Mouse (Mus musculus): ENCODE results near the gene Bcas3. TPM values are rescaled to one million over a fixed set of nuclear protein-coding genes. Genes with fewer than 3 reads are reported as not detected.

Bcas3 gene
- total and polyA plus RNA-seq, 3 experiments: 45.8 to 63.8 (median 47.6) TPM

DNA sequence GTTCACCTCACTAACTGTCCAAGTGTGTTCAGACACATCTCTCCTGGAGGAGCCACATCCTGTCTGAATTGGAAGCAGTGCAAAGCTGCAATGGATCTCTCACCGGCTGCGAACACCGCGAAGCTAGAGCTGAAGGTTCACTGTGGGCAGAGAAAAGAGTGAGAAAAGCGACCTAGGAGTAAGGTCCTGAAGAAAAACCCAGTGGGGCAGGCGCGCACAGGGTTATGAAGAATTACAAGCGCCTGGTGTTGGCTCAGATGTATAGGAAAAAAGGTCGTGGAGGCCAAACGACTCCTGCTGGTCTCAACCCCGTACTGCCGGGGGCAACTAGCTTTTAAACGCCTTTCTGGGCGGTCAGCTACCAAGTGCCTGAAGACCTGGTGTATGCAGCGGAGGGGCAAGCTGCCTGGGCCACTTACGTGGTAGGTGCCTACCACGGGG, 478.0 kb downstream of the Bcas3 start:
- DNase-seq: peak; percentile 41

- peak; percentile 52 for DNase-seq
Observed at GRCm38 (mm10) chr11:85831656-85832230, 478.8 kb downstream of the Bcas3 start.

DNA sequence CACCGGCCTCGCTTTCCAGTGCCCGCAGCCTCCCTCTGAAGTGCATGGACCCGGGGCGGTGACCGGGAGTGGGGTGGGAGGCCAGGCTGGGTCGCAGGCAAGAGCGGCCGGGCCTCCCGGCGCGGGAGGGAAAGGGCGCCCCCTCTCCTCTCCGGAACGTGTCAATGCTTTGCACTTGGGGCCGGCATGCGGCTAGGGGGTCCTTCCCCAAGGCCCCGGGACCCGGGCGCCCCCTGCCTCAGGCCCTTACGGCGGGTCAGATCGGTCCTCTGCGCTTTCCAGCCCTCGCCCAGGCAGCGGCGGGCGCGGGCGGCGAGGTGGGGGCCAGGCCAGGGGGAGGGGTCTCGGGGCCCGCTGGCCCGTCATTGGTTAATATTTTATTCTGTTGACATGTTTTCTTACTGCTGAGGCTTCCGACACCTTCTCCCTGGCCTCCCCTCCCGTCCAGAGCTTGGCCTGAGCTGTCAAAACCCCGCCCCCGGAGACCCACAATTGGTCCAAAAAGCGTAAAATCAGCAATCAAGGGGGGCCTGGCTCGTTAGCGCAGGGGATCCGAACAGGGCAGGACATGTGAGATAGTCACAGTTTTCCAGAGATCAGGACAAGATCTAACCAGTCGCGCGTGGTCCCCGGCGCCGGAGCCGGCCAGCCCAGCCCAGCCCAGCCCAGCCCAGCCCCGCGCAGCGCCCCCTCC, 479.4 kb downstream of the Bcas3 start, which contains the start of gene Tbx2:
Gene Tbx2 (plus strand): TSS at position 321 of the 694 bp plus-strand sequence.
- peak; percentile 90 for DNase-seq

DNA sequence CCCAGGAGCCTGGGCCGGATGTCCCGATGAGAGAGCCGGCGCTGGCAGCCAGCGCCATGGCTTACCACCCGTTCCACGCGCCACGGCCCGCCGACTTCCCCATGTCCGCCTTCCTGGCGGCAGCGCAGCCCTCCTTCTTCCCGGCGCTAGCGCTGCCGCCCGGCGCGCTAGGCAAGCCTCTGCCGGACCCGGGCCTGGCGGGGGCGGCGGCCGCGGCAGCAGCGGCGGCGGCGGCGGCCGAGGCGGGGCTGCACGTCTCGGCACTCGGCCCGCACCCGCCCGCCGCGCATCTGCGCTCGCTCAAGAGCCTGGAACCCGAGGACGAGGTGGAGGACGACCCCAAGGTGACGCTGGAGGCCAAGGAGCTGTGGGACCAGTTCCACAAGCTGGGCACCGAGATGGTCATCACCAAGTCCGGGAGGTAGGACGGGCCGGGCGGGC, 480.1 kb downstream of the Bcas3 start:
- peak; percentile 66 for DNase-seq

- peak; percentile 66 for DNase-seq
Observed at GRCm38 (mm10) chr11:85833761-85834385, 480.9 kb downstream of the Bcas3 start.

DNA sequence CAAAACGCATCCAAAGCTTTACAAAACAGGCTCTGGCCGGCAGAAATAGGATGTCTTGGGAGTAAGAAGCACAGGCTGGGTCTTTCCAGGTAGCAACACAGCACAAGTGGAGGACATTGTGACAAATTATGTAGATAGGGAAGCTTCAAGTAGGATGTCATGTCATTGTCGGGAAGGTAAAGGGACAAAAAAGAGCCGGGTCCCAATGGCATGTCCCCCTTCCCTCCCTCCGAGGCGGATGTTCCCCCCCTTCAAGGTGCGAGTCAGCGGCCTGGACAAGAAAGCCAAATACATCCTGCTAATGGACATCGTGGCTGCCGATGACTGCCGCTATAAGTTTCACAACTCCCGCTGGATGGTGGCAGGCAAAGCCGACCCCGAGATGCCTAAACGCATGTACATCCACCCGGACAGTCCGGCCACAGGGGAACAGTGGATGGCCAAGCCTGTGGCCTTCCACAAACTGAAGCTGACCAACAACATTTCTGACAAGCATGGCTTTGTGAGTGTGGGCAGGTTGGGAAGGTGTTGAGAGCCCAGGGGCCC, 481.5 kb downstream of the Bcas3 start:
- peak; percentile 53 for DNase-seq

DNA sequence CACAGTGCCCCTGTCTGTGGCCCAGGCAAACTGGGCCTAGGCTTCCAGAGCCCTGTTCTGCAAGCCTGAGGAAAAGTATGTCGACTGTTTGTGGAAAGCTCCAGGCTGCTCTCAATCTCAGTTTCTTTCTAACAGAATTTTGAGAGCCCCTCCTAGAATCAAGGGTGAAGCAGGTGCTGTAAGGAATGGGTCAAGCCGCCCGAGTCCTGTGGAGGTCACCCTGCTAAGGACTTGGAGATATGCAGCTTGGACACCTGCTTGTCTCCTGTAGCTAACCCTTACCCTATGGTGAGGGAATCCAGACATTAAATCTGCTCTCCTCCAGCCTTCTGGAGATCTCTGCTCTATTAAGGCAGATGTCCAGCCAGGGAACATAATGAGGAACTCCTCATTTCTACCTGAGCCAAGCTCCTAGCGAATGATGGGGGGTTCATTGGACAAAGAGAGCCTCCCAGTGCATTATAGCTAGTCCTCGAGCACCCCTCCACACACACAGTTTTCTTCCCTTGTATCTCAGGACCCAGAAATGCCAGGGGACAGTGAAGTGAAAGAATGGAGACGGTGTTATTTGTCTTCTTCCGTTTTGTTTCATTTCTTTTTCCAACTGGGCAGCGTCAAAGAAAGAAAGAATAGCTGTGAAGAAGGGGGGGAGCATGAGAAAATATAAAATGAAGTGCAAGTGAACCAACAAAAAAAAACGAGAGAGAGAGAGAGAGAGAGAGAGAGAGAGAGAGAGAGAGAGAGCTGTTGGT, 482.2 kb downstream of the Bcas3 start:
- peak; percentile 41 for DNase-seq

DNA sequence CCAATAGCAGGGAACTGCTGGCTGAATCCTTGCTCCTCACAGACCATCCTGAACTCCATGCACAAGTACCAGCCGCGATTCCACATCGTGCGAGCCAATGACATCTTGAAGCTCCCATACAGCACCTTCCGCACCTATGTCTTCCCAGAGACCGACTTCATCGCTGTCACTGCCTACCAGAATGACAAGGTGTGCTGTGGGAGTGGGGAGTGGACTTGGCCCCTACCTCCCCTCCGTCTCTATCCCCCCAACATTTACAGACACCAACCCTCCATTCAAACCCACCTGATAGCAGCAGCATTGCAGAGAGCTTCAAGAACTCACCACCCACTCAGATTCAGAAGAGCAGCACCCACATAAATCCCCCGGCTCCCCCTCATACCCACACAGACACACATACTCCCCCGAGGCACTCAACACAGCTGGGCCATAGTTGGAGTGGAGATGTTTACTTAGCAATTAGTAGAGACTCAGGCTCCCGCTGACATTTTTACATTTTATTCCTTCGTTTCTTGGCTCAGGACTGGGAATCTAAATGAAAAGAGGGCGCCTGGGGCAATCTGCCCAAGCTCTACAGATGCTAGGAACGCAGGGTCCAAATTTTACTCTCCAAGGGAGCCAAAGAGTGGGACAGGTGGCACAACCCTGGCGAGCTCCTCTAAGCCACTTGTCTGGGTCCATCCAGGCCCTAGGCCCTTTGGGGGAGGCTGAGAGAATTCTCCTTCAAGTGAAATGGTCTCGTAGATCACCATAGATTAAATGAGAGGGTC, 483.0 kb downstream of the Bcas3 start:
- peak; percentile 41 for DNase-seq

DNA sequence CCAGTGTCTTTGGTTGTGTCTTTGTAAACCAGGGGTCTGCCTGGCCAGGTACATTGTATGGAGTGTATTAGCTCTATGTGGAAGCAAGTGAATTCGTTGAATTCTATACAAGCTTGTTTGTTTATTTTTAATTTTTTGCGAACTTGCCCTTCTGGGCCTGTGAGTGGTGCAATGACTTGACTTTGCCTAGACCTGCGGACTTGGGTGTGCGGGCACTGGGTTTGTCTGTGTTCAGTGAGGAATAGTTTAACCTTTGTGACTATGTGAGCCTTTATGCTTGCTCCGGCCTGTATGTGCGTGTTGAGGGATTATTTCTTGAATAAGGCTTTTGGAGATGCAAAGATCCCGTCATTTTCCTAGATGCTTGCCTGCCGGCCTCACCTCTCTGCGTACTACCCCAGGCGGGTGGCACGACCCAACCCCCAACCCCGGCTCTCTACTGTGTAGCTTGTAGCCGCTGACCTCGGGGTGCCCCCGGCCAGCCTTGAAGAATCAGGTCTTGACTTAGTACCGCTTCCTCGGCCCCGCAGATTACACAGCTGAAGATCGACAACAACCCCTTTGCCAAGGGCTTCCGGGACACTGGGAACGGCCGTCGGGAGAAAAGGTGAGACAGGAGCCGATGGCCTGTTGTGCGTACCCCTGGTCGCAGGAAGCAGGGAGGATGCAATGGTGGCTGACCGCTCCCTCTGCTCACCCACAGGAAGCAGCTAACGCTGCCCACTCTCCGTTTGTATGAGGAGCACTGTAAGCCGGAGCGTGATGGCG, 483.7 kb downstream of the Bcas3 start:
- peak; percentile 64 for DNase-seq

- DNase-seq: no peak
Observed at GRCm38 (mm10) chr11:85837291-85837647, 484.3 kb downstream of the Bcas3 start.

DNA sequence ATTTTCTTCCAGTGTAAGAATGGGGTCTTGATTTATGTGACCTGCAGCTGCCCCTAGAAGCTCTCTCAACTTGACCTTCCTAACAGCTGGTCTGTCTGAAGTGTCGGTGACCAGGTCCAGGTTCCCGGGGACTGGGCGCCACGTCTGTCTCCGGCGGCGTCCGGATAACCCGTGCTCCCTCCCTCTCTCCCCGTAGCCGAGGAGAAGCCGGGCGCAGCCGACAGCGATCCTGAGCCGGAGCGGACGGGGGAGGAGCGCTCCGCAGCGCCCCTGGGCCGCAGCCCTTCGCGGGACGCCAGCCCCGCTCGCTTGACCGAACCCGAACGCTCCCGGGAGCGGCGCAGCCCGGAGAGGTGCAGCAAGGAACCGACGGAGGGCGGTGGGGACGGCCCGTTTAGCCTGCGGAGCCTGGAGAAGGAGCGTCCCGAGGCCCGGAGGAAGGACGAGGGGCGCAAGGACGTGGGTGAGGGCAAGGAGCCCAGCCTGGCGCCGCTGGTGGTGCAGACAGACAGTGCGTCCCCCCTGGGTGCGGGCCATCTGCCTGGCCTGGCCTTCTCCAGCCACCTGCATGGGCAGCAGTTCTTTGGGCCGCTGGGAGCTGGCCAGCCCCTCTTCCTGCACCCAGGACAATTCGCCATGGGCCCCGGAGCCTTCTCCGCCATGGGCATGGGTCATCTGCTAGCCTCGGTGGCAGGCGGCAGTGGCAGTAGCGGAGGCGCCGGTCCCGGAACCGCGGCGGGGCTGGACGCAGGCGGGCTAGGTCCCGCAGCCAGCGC, 484.9 kb downstream of the Bcas3 start:
- DNase-seq: peak; percentile 72

- peak; percentile 50 for DNase-seq
Observed at GRCm38 (mm10) chr11:85838424-85839257, 485.7 kb downstream of the Bcas3 start.

DNA sequence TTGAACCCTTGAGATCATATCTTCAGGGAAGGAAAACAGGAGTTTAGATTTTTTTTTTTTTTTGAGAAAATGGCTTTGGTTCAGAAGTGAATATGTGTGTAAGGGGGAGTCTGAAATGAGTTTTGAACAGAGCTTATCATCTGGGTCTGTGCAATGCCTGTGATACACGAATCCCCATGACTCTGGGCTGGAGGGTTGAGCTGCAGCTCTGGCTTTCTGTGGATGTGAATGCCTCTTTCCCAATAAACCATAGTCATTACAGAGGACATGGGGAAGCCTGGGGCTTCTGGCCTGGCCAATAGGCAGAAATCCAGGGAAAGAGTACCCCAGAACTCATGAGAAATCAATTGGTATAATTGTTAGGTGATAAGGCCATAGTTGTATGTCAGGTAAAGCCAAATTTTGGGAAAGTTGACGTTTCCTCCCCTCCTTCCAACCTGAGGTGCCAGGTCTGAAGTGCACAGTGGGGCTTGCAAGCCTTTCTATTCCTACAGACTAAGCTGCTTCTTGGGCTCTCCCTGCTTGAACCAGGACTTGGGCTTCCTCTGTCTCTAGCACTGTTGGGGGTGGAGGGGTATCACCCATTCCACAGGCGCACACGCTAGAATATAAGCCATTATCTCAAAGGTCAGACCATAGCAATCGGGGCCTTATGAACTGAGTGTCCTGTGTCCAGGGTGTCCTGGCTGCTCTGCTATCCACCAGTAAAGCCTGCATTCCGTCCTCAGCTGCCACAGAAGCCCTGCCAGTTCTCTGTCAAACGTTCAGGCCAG, 486.5 kb downstream of the Bcas3 start:
- DNase-seq: peak; percentile 27

GRCm38 (mm10) chr11:85840031-85840802, 487.2 kb downstream of the Bcas3 start:
- peak; percentile 52 for DNase-seq

GRCm38 (mm10) chr11:85840803-85841145, 487.8 kb downstream of the Bcas3 start:
- DNase-seq: no peak

- DNase-seq: peak; percentile 33
Observed at GRCm38 (mm10) chr11:85841211-85841681, 488.3 kb downstream of the Bcas3 start.

DNA sequence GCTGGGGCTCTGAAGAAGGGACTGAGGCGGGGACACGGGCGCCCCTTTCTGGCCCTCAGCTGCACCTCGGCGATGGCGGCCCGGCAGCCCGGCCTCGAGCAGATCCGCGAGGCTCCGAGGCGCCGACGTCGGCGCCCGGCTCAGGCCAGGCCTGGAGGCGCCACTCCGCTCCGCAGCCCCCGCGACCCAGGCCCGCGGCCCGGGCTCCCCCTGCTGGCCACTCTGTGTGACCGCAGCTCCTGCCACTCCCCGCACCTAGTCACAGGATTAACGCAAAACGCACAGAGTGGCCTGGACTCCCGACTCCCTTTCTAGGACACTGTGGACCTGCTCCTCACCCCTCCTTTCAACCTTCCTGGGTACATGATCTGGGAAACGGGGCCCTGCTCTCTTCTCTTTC, 489.0 kb downstream of the Bcas3 start:
- peak; percentile 84 for DNase-seq

Measured in adrenal gland, adult 2 months (tissue).